Mouse (Mus musculus): ENCODE measurements around the gene Trmt11.
"Not testable (repeated sequence)": the region's sequence is repeated elsewhere in the genome, so short reads cannot be mapped to it uniquely, and the experiment has no call there.

The Trmt11 gene

DNA sequence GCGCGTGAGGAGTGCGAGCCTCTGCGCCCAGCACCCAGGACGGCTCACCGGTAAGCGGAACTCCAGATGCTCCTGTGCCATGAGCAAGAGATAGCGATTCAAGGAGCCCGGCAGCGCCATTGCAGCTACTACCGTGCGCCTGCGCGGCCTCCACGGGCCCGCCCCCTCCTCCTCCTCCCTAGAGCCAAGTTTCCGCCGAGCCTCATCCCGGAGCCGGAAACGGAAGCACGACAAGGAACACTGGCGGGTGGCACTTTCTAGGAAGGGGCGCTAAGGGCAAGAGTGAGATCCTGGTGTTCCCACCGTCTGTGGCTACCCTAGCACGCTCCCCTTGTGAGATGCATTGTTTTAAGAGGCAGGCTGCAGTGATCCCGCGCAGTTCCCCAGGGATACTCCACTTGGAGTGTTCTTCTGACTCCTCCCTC lies at the start of gene Trmt11:
Gene Trmt11 (minus strand): TSS at position 208 of the 425 bp plus-strand sequence.
- CTCF ChIA-PET = no interaction called here

DNA sequence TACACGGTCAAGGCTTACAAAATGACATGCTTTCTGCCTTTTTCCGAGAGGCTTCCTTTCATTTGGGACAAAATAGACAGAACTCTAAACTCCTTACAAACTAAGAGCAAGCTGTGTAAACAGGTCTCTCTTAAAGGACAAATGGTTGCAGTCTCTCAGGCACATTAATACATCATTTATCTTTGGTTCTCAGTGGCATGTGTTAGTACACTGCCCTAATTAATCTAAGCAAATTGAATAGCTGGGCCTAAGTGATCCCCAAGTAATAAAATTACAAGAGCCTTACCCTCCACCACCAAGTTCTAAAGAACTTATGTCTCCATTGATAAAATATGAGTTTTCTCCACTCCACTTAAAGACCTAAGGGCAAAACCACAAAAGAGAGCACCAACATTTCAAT lies 47.1 kb upstream of the Trmt11 start:
- CTCF ChIA-PET = no interaction called here

GRCm38 (mm10) chr10:30638216-30638615 lies 37.7 kb upstream of the Trmt11 start:
- CTCF ChIA-PET = no interaction called here

DNA sequence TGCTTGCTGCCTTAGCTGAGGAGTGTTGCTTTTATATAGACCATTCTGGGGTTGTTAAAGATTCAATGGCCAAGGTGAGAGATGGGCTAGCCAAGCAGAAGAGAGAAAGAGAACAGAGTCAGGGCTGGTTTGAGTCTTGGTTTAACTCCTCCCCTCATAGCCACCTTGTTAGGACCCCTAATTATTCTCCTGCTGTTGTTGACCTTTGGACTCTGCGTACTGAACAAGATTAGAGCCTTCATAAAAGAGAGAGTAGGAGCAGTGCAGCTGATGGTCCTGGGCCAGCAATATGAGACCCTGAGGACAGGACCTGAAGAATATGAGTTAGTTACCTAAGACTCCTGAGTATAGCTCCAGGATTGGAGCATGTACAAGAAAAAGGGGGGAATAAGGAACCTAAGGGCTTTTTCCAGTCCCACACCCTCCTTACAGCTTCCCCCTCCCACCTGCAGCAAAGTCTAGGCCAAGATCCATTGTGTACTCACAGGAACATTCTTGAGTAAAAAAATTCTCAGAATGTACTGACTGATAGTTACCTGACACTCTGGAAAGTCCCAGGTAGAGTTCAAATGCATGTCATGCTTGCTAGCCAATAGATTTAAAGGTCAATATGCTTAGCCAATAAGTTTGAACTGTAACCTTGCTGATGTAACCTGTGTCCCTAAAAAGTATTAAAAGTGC lies 36.1 kb upstream of the Trmt11 start:
- CTCF ChIA-PET = not testable (repeated sequence)

- CTCF ChIA-PET = no interaction called here
Observed at GRCm38 (mm10) chr10:30632718-30633117, 32.2 kb upstream of the Trmt11 start.

DNA sequence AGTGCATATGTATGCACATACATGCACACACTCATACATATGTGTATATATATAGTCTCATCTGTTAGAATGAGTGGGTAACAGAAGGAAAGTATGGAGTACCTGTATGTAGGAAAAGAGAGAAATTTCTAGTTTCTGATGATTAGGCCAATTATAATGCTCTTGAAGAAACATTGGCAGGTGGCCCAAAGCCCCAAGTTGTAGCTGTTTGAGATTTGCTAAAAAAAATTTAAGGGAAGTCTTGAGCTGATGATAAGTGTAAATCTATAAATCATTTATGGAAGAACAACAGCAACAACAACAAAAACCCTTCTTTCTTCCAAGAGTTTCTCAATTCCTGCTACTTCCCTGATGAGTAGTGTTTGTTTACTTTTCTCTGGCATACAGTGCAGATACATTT lies 29.4 kb upstream of the Trmt11 start:
- CTCF ChIA-PET = no interaction called here

GRCm38 (mm10) chr10:30629513-30629912 lies 29.0 kb upstream of the Trmt11 start, which contains the start of gene Hint3:
Gene Hint3, minus strand, starts transcription at chr10:30629632.
- CTCF ChIA-PET = no interaction called here

DNA sequence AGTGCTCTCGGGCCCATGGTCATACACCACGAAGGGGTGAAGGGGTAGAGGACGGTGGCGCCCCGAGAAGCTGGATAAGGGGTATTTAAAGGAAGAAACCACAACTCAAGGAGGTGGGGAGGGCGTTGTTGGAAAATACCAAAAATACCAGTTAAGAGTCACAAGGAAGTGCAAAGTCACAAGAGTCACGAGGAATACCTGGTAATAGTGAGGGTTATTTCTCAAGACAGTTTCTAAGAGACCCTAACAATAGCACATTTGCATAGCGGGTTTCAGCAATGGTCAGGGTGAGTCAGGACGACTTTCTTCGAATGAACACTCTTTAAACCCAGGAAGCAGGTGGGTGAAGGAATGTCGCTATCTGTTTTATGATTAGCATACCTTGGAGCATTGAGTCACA lies 27.9 kb upstream of the Trmt11 start:
- CTCF ChIA-PET = not testable (repeated sequence)

GRCm38 (mm10) chr10:30627548-30627947 lies 27.0 kb upstream of the Trmt11 start:
- CTCF ChIA-PET = no interaction called here

GRCm38 (mm10) chr10:30624161-30625019 lies 23.8 kb upstream of the Trmt11 start:
- CTCF ChIA-PET = interaction anchor here (0.7 kb wide), 1 partner anchor 28 kb away, joined by 3 read pairs; no protein-coding TSS in a partner anchor

- CTCF ChIA-PET = interaction anchor here (0.7 kb wide), 1 partner anchor 1522 kb away, joined by 15 read pairs; no protein-coding TSS in a partner anchor
Observed at GRCm38 (mm10) chr10:30622928-30623327, 22.4 kb upstream of the Trmt11 start.

DNA sequence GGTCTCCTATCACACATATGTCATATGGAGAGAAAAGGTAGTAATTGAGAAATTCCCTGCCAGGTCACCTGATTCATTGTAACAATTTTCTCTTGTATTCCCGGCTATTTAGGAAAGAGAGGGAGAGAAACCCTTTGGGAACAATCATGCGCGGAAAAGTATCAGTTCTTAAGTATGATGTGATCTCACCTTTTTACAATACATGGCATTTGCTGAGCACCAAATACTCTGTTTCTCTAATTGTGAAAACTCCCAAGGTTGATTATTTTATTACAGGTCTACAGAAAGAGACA lies 18.3 kb upstream of the Trmt11 start:
- CTCF ChIA-PET = interaction anchor here (0.7 kb wide), 1 partner anchor 17 kb away, joined by 17 read pairs; no protein-coding TSS in a partner anchor

DNA sequence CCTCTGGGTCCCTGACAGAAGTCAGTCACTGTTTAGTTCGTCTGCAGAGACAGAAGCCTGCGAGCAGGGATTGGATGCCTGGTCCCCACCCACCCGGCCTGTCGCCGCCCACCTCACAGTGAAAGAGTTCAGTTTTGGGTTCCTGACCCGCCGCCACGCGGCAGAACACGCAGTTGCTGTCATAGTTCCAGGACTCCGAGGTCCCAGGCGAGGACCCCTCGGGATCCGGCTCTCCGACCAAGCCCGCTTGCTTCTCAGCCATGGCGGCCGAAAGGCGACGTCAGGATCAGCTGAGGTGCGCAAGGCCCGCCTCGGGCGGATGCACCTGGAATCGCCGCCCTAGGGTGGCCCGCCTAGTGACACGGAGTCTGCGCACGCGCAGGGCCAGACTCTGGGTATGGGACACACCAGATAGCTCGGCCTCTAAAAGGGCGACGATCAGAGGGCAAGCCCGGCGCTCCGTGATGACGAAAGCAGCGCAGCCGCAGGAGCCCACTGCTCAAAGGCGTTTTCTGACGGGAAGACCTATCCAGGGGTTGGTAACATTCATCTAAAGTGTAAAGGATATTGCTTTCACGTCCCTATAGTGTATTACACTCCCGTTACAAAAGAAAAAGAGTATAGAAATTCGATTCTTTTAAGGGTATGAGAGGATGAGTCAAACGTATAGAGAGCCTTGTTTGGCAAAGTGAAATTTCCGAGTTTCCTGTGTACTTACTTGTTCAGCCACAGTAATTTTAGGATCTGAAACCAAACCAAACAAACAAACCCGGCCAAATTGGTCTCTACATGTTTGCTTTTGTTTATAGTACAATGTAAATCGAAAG lies 17.8 kb upstream of the Trmt11 start:
- CTCF ChIA-PET = no interaction called here

- CTCF ChIA-PET = no interaction called here
Observed at GRCm38 (mm10) chr10:30613039-30613438, 12.5 kb upstream of the Trmt11 start.

DNA sequence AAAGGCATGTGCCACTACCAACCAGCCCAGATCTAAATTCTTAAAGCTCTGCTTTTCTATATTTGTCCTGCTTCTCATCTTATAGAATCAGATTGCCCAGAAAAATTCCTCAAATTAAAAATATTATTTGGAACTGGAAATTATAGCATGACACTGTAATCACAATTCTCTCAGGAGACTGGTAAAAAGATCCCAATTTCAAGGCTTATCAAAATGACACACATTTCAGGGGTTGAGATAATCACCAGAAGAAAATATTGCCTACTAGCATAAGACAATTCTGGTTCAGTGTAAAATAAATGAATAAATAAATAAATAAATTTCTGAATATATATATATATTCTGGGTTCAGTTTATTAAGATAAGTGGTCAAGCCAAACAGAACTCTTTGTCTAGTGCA lies 9.1 kb upstream of the Trmt11 start:
- CTCF ChIA-PET = no interaction called here

DNA sequence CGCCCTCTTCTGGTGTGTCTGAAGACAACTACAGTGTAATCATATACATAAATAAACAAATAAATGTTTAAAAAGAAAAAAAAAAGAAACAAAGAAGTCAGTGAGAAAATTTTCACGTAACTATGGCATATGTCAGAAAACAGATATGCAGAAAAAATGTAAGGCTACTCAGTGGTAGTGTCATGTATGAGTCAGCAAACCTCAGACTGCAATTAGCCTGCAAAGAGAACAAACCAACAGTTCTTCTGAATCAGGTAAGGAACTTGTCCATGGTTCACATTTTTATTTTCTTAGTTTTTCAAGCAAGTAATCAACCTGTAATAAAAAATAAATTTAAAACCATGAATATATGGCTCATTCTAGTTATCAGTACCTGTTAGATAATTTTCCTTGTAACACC lies 7.6 kb upstream of the Trmt11 start:
- CTCF ChIA-PET = no interaction called here

GRCm38 (mm10) chr10:30600094-30600534 lies 435 bp downstream of the Trmt11 start:
- CTCF ChIA-PET = no interaction called here

DNA sequence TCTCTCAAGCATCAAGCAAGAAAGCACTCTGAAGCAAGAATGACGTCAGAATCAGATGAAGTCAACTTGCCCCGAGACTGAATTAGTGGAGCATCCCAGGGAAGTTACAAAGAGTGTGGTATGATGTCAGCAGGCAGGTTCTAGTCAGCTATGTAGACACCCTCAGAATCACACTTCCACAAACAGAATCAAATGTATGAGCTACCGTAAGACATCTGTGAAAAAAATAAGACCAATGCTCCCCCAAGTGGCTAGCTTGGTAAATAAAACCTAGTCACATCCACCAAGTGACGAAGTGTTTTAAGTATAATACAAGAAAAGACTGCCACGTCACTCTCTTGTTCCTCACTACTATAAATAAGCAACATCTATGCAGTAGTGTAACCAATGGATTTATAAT lies 13.5 kb downstream of the Trmt11 start:
- CTCF ChIA-PET = no interaction called here

- CTCF ChIA-PET = no interaction called here
Observed at GRCm38 (mm10) chr10:30585691-30586090, 14.9 kb downstream of the Trmt11 start.

DNA sequence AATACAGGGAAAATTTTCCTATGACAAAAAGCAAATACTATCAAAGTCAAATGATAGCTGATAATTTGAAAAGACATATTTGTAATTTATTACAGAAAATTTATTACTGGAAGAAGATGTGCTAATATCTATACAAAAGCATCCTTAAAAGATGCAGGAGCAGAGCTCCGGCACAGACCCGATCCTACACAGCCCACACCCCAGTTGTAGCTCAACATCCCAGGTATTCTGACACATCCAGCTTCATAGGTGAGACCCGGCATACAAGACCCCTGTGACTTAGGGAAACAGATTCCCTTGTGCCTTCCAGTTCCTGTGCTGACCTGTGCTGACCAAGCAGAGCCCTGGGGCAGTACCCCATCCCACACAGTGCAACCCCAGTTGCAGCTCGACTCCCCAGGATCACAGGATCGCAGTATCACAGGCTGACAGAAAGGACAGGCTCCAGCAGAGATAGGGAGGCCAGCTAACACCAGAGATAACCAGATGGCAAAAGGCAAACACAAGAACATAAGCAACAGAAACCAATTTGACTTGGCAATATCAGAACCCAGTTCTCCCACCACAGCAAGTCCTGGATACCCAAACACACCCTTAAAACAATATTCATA lies 22.8 kb downstream of the Trmt11 start:
- CTCF ChIA-PET = no interaction called here

DNA sequence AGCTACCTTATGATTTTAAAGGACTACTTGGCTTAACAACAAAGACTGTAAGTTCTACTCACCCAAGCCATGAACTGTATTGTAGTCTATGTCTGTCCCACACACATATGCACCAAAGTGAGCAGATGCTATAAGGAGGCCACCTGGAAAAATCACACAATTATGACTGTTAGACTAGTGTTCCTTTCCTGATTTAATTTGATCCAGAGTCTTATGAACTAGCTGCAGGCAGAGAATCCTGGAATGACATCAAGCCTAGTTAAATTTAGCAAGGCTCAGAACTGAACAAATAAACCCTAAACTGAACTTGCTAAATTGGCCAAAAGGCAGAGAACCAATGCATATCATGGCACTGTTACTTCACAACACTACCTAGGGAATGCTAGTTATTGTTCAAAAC lies 34.2 kb downstream of the Trmt11 start:
- CTCF ChIA-PET = no interaction called here

GRCm38 (mm10) chr10:30564651-30565050 lies 35.9 kb downstream of the Trmt11 start:
- CTCF ChIA-PET = no interaction called here

Measured in spleen, embryonic (tissue).